Mouse (Mus musculus) heart, postnatal 4 days (tissue): ENCODE data around the gene Jade2. TPM values are rescaled to one million over a fixed set of nuclear protein-coding genes. Genes with fewer than 3 reads are reported as not detected.
A peak's percentile ranks its signal among the peaks of the same experiment; 100 is the strongest.

Experiments
- DNase-seq: peaks from one replicate; pipeline ENCODE4 v3.0.0; 2021
- total RNA-seq, 2 experiments: library from RNA; stranded (reverse); gene quantifications; 2 replicates each; pipeline ENCODE4 v1.2.3; 2021

Gene Jade2
- total RNA-seq, 2 experiments from 2014 or later = 2.7 to 3.0 TPM

GRCm38 (mm10) chr11:51785926-51786325, 71.5 kb downstream of the Jade2 start:
- peak; percentile 56 for DNase-seq

- no peak for DNase-seq
Measured at GRCm38 (mm10) chr11:51782721-51783120, 74.7 kb downstream of the Jade2 start.

DNA sequence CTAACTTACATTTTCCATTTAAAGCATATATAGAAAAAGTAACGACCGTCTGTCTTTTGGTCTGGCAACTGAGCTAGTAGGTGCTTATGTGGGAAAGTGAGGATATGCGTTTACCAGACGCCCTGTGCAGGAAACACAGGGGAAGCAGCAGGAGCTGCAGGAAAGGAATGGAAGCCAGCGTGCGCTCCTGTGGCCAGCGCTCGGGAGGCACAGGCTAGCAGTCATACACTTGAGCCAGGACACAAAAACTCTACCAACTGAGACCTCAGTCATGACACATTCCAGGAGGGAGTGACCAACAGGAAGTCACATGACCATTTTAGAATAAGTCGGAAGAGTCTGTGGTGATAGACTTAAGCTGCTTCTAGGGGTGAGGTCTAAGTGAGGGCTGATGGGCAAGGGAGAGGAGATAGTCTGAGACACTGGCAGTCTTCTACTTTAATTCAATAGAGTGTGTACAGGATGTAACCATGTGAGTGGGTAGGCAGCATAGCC, 76.6 kb downstream of the Jade2 start:
- no peak for DNase-seq

DNA sequence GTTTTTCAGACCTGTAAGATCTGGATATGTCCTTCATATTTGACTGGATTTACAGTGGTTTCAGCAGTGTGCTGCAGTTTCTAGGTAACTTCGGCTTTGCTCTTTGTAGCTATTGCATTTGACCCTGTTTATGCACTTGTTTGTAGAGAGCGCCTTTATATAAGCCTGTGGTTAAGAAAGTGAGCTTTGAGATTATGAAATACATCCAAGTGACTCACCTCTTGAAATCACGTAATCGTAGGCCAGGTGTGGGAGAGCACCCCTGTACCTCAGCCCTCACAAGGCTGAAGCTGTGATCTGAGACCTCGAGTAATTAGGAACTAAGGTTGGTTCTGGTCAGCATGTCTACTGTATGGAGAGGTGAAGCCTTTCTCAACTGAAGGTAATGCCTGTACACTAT, 80.0 kb downstream of the Jade2 start:
- DNase-seq = no peak

GRCm38 (mm10) chr11:51775507-51775906, 81.9 kb downstream of the Jade2 start:
- DNase-seq = no peak

DNA sequence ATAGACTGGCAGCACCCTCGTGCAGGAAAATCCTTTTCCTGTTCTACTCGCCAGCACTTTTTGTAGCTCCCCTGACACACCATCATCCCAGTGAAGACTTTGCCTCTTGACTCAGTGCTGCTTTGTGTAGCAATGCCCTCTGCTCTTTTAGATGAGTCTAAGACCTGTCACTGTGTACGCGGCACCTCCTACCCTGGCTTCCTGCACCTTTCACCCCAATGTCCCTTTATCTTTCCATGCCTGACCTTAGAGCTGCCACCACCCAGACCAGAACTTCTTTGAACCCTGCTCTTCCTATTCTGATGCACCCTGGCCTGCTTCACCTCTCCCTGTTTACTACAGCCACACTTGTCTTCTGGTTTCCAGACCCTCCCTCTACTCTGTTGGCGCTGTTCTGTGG, 89.2 kb downstream of the Jade2 start:
- no peak for DNase-seq

DNA sequence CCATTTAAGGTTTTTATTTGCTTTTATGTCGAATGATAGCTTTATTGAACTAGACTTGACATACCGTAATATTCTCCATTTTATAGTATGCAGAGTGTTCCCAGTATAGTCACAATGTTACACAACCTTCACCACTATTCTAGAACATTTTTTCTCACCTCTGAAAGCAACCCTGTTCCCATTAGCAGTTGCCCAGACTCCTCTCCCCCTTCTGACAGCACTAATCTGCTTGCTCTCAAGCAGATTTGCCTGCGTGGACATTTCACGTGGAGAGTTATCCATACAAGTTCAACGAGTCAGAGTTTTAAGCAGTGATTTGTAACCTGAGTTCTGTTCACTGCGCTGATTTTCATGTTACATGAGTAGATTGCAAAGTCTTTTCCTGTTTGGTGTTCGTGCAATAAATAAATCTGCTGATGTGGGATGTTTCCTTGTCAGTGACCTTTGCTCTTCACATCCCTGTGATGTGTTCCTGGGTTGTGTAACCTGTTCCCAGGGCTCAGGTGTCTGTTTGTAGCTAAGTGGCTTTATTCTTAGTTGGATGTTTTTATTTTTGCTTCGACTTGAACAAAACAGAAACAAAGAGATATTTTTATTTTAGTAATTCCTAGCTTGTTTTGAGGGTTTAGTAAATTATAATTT, 89.8 kb downstream of the Jade2 start:
- no peak for DNase-seq

DNA sequence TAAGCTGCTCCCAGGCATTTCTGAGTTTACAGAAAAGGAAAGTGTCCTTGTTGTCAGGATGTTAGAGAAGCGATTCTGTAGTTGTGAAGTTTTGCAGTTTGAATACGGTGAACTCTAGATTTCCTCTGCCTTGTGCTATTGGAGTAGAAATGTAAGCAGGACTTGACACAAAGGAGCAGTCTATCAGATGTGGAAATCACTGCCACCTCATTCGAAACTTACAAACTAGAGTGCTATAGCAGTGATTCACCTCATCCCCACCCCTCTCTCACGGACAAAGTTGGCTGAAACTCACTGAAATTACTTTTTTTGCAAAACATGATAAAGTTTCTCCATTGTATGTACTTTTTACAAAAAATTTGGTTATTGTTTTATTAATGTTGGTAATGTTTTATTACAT, 92.6 kb downstream of the Jade2 start:
- DNase-seq = no peak

GRCm38 (mm10) chr11:51763955-51764354, 93.5 kb downstream of the Jade2 start:
- no peak for DNase-seq

Other genes with a start within 250 kb of the Jade2 start
- 10 to 100 TPM; 41.4 to 42.4 TPM for gene Nhp2, start 237.9 kb downstream of the Jade2 start, total RNA-seq
- gene Rmnd5b, start 221.8 kb downstream of the Jade2 start, total RNA-seq = 10 to 100 TPM; 24.3 to 27.4 TPM
- gene N4bp3, start 206.8 kb downstream of the Jade2 start, total RNA-seq = 10 to 100 TPM; 41.3 to 44.4 TPM
- gene D930048N14Rik, start 206.7 kb downstream of the Jade2 start, total RNA-seq = 1 to 10 TPM; 1.3 to 2.0 TPM
- gene 0610009B22Rik, start 168.8 kb downstream of the Jade2 start, total RNA-seq = 10 to 100 TPM; 23.0 to 23.6 TPM
- 10 to 100 TPM; 23.0 to 23.7 TPM for gene Sec24a, start 94.0 kb downstream of the Jade2 start, total RNA-seq
- 10 to 100 TPM; 93.6 to 95.8 TPM for gene Sar1b, start 94.0 kb downstream of the Jade2 start, total RNA-seq
- gene Cdkn2aipnl, start 110.0 kb upstream of the Jade2 start, total RNA-seq = 10 to 100 TPM; 25.4 to 30.7 TPM
- gene Ube2b, start 143.1 kb upstream of the Jade2 start, total RNA-seq = 100 to 1,000 TPM; 137 to 153 TPM
- gene Cdkl3, start 146.6 kb upstream of the Jade2 start, total RNA-seq = 10 to 100 TPM in 1 of 2 experiments, 1 to 10 TPM in 1; 9.1 to 11.7 TPM
- gene Ppp2ca, start 241.0 kb upstream of the Jade2 start, total RNA-seq = 10 to 100 TPM; 86.3 to 87.2 TPM